Mouse (Mus musculus) activated CD4-positive, CD25-positive, alpha-beta regulatory T cell, adult 4 months (primary cell): ENCODE data around the gene Mknk2. TPM values are rescaled to one million over a fixed set of nuclear protein-coding genes. Genes with fewer than 3 reads are reported as not detected.
A peak's percentile ranks its signal among the peaks of the same experiment; 100 is the strongest.
"Not testable (repeated sequence)": the region's sequence is repeated elsewhere in the genome, so short reads cannot be mapped to it uniquely, and the experiment has no call there.

Experiments used
- ATAC-seq: one replicate; pipeline ENCODE4 v1.8.0; 2017
- polyA plus RNA-seq, 2 experiments: library from polyadenylated mRNA; unstranded; fragments of 100-300 nt; shearing (Covaris generic); gene quantifications; one replicate each; pipeline ENCODE4 v1.2.1; 2017

Mknk2 gene
- polyA plus RNA-seq, 2 experiments from 2014 or later: 56.1 to 64.2 TPM

GRCm38 (mm10) chr10:80649910-80650309 is 28.0 kb downstream of the Mknk2 start:
- ATAC-seq: not testable (repeated sequence)

GRCm38 (mm10) chr10:80646936-80647335 is 31.0 kb downstream of the Mknk2 start:
- ATAC-seq: no peak

- ATAC-seq: no peak
Measured at GRCm38 (mm10) chr10:80635345-80635744, 42.6 kb downstream of the Mknk2 start.

GRCm38 (mm10) chr10:80628925-80629324 is 49.0 kb downstream of the Mknk2 start:
- ATAC-seq: peak; percentile 88

- no peak for ATAC-seq
Measured at GRCm38 (mm10) chr10:80627685-80628084, 50.2 kb downstream of the Mknk2 start.

GRCm38 (mm10) chr10:80625764-80626163 is 52.1 kb downstream of the Mknk2 start:
- ATAC-seq: no peak

GRCm38 (mm10) chr10:80623457-80624191 is 54.3 kb downstream of the Mknk2 start:
- ATAC-seq: peak; percentile 22

- ATAC-seq: no peak
Measured at GRCm38 (mm10) chr10:80622661-80623456, 55.1 kb downstream of the Mknk2 start, which contains the start of gene Csnk1g2. Gene Csnk1g2 (plus strand): TSS chr10:80622838.

- ATAC-seq: peak; percentile 73
Measured at GRCm38 (mm10) chr10:80621940-80622660, 55.8 kb downstream of the Mknk2 start.

GRCm38 (mm10) chr10:80621690-80621939 is 56.3 kb downstream of the Mknk2 start:
- ATAC-seq: no peak

- ATAC-seq: no peak
Measured at GRCm38 (mm10) chr10:80620796-80621689, 56.9 kb downstream of the Mknk2 start.

GRCm38 (mm10) chr10:80620365-80620764 is 57.5 kb downstream of the Mknk2 start:
- ATAC-seq: no peak

GRCm38 (mm10) chr10:80619465-80620244 is 58.3 kb downstream of the Mknk2 start:
- ATAC-seq: no peak

- ATAC-seq: peak; percentile 75
Measured at GRCm38 (mm10) chr10:80618181-80618580, 59.7 kb downstream of the Mknk2 start.

Other genes with a start within 250 kb of the Mknk2 start
- gene Tcf3, start 244.5 kb downstream of the Mknk2 start, polyA plus RNA-seq: 10 to 100 TPM in 1 of 2 experiments, 1 to 10 TPM in 1; 9.3 to 10.7 TPM
- gene Onecut3, start 183.3 kb downstream of the Mknk2 start, polyA plus RNA-seq: not detected
- not detected for gene Atp8b3, start 139.0 kb downstream of the Mknk2 start, polyA plus RNA-seq
- gene Rexo1, start 116.6 kb downstream of the Mknk2 start, polyA plus RNA-seq: 10 to 100 TPM; 13.0 to 13.4 TPM
- gene Klf16, start 100.8 kb downstream of the Mknk2 start, polyA plus RNA-seq: 1 to 10 TPM; 5.2 to 8.1 TPM
- 10 to 100 TPM in 1 of 2 experiments, 1 to 10 TPM in 1; 9.4 to 11.8 TPM for gene Abhd17a, start 87.8 kb downstream of the Mknk2 start, polyA plus RNA-seq
- 100 to 1,000 TPM; 104 to 107 TPM for gene Scamp4, start 75.2 kb downstream of the Mknk2 start, polyA plus RNA-seq
- 1 to 10 TPM; 2.5 to 3.7 TPM for gene Adat3, start 75.2 kb downstream of the Mknk2 start, polyA plus RNA-seq
- 10 to 100 TPM in 1 of 2 experiments, 1 to 10 TPM in 1; 9.5 to 11.5 TPM for gene Gm49322, start 72.1 kb downstream of the Mknk2 start, polyA plus RNA-seq
- gene Csnk1g2, start 55.3 kb downstream of the Mknk2 start, polyA plus RNA-seq: 10 to 100 TPM; 13.3 to 16.1 TPM
- 1 to 10 TPM; 5.5 to 6.1 TPM for gene Btbd2, start 21.0 kb downstream of the Mknk2 start, polyA plus RNA-seq
- 100 to 1,000 TPM; 212 to 221 TPM for gene Mob3a, start 23.9 kb upstream of the Mknk2 start, polyA plus RNA-seq
- gene Izumo4, start 24.1 kb upstream of the Mknk2 start, polyA plus RNA-seq: 10 to 100 TPM; 80.1 to 96.5 TPM
- 10 to 100 TPM; 22.7 to 24.0 TPM for gene Ap3d1, start 64.2 kb upstream of the Mknk2 start, polyA plus RNA-seq
- 10 to 100 TPM; 13.6 to 18.0 TPM for gene Dot1l, start 77.1 kb upstream of the Mknk2 start, polyA plus RNA-seq
- gene Sf3a2, start 120.1 kb upstream of the Mknk2 start, polyA plus RNA-seq: 10 to 100 TPM; 18.9 to 19.9 TPM
- gene Plekhj1, start 120.5 kb upstream of the Mknk2 start, polyA plus RNA-seq: 100 to 1,000 TPM; 121 to 156 TPM
- not detected for gene Amh, start 127.1 kb upstream of the Mknk2 start, polyA plus RNA-seq
- not detected for gene Jsrp1, start 135.4 kb upstream of the Mknk2 start, polyA plus RNA-seq
- 1,000 to 10,000 TPM; 1,826 to 2,667 TPM for gene Oaz1, start 148.5 kb upstream of the Mknk2 start, polyA plus RNA-seq
- not detected for gene Lingo3, start 165.9 kb upstream of the Mknk2 start, polyA plus RNA-seq
- 100 to 1,000 TPM; 202 to 214 TPM for gene Lsm7, start 177.1 kb upstream of the Mknk2 start, polyA plus RNA-seq
- gene Sppl2b, start 177.2 kb upstream of the Mknk2 start, polyA plus RNA-seq: 10 to 100 TPM in 1 of 2 experiments, 1 to 10 TPM in 1; 8.9 to 18.4 TPM
- not detected for gene Tmprss9, start 193.7 kb upstream of the Mknk2 start, polyA plus RNA-seq
- gene Timm13, start 222.9 kb upstream of the Mknk2 start, polyA plus RNA-seq: 100 to 1,000 TPM; 228 to 262 TPM
- gene Lmnb2, start 240.1 kb upstream of the Mknk2 start, polyA plus RNA-seq: 1 to 10 TPM; 2.8 to 4.5 TPM